Mouse (Mus musculus): ENCODE results near the gene Olfr509. TPM values are rescaled to one million over a fixed set of nuclear protein-coding genes. Genes with fewer than 3 reads are reported as not detected.
"Not testable (repeated sequence)": the region's sequence is repeated elsewhere in the genome, so short reads cannot be mapped to it uniquely, and the experiment has no call there.

Gene Olfr509
- not detected for total RNA-seq (2021)
- long read RNA-seq, experiment 1 = 0 reads
- long read RNA-seq, experiment 2 = 0 reads

DNA sequence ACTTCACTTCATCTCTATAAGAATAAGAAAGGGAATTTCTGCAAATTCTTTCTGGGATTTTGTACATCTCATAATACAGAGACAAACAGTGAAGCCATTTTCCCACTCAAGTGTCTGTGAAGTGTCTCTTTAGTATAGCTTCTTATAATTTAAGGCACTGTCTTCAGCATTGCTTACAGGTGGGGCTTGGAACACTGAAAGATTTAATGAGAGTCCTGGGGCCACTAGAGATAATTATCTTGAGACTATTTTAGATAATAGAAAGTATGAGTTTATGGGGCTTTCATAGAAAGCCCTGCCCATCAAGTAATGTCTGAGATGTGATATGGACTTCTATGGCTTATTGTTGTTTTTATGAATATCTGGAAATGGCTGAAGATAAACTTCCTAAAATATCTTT lies at the start of gene Olfr509:
TSS of gene Olfr509 (minus strand) at position 101 of the 400 bp plus-strand sequence.
- DNase-seq = no peak

- no peak for DNase-seq
Observed at GRCm38 (mm10) chr7:108678886-108679285, 27.2 kb upstream of the Olfr509 start.

GRCm38 (mm10) chr7:108671058-108671457 lies 19.4 kb upstream of the Olfr509 start:
- DNase-seq = no peak

GRCm38 (mm10) chr7:108666118-108666517 lies 14.4 kb upstream of the Olfr509 start, which contains the start of gene Olfr510:
TSS of gene Olfr510 (plus strand) at chr7:108666418.
- no peak for DNase-seq

GRCm38 (mm10) chr7:108662419-108662818 lies 10.7 kb upstream of the Olfr509 start:
- DNase-seq = no peak

DNA sequence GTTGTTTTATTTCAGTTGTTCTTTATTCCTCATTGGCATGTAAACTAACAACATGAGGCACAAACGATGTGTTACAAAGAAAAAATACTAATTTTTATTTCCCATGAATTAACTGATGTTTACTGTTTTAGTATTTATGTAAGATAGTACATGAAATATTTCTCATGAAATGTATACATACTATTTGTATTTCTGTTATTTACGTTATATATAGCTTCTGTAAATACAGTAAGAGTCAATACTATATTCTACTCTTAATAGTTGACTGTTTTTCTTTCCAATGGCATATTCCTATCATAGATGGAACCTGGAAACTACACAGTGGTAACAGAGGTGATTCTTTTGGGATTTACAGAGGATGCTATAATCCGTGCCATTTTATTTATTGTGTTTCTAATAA lies 22.0 kb downstream of the Olfr509 start, which contains the start of gene Olfr508:
TSS of gene Olfr508 (plus strand) at position 301 of the 400 bp plus-strand sequence.
- no peak for DNase-seq

DNA sequence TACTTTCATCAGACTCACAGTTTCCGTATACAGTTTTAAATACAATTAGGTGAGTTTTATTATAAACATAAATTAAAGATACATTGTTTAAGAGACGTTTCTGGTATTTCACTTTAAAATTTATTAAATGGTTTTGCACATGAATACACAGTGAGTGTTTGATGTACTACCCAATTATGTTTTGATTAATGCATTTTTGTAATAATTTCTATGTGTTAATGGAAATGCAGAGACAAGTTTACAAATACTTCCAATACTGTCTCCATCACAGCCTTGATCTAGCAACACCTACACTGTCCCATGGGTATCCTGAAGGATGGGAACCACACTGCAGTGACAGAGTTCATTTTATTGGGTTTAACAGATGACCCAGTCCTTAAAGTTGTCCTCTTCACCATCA lies 30.2 kb downstream of the Olfr509 start, which contains the start of gene Olfr507:
TSS of gene Olfr507 (plus strand) at position 301 of the 400 bp plus-strand sequence.
- no peak for DNase-seq

GRCm38 (mm10) chr7:108616781-108617180 lies 34.9 kb downstream of the Olfr509 start:
- not testable (repeated sequence) for DNase-seq

DNA sequence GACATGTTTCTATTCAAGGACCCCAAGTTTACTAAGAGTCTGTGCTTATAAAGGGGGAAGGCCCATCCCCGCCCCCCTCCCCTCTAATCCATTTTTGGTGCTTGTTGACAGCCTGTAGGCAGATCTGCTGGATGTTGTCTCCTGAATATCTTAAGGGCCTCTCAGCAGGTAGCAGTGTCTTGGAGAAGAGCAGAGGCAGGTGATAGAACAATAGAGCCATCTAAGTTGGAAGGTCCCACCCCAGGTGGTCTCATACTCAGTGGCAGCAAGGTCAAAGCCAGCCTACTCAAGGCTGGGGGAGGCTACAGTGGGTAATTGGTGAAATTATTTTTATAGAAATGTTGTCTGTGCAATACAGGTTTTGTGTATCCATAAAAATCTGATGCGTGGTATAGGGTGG lies 37.6 kb downstream of the Olfr509 start:
- no peak for DNase-seq

DNA sequence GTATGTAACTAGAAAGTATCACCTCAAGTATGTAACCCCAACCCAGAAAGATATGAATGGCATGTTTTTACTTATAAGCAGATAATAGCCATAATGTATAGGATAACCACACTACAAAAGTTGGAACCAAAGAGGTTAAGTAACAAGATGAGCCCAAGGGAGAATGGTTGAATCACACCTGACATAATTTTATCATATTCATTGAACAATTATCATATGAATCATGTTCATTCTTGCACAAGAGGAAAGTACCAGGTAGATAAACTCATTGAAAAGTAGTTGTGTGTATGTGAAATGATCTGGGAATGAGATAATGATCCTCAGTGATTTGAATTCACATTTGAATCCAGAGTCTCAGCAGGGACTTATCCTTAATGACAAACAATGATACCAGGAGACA lies 41.2 kb downstream of the Olfr509 start, which contains the start of gene Olfr506:
TSS of gene Olfr506 (plus strand) at position 301 of the 400 bp plus-strand sequence.
- DNase-seq = no peak

DNA sequence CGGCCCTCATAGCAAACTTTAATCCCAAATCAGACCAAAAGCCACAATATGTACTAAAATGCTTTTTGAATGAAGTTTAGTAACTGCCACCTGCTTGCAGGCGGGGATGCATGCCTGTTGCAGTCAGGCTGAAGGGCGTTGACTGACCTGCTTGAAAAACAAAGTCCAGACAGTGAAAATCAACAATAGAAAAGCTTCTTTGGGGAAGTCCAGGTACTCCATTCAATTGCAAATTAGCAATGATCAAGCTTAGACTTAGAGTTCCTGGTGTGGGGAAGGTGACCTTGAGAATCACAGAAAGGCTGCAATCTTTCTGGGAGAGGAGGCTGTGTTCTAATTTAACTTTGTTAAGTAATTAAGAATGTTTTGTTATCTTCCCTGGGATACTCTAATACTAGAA lies 49.8 kb downstream of the Olfr509 start:
- DNase-seq = not testable (repeated sequence)

Other genes starting within 250 kb of the Olfr509 start
- gene Olfr497, start 231.5 kb downstream of the Olfr509 start, total RNA-seq (2021) = not detected
- gene Olfr498, start 186.6 kb downstream of the Olfr509 start, total RNA-seq (2021) = not detected
- not detected for gene Olfr502, start 126.8 kb downstream of the Olfr509 start, total RNA-seq (2021)
- gene Olfr503, start 107.4 kb downstream of the Olfr509 start, total RNA-seq (2021) = not detected
- not detected for gene Olfr504, start 86.1 kb downstream of the Olfr509 start, total RNA-seq (2021)
- not detected for gene Olfr506, start 41.1 kb downstream of the Olfr509 start, total RNA-seq (2021)
- not detected for gene Olfr507, start 30.1 kb downstream of the Olfr509 start, total RNA-seq (2021)
- gene Olfr508, start 21.9 kb downstream of the Olfr509 start, total RNA-seq (2021) = not detected
- not detected for gene Olfr510, start 14.5 kb upstream of the Olfr509 start, total RNA-seq (2021)
- gene Olfr512, start 61.4 kb upstream of the Olfr509 start, total RNA-seq (2021) = not detected
- not detected for gene Olfr513, start 99.1 kb upstream of the Olfr509 start, total RNA-seq (2021)
- not detected for gene Olfr514, start 174.1 kb upstream of the Olfr509 start, total RNA-seq (2021)
- gene Olfr516, start 198.6 kb upstream of the Olfr509 start, total RNA-seq (2021) = not detected
- not detected for gene Olfr517, start 220.5 kb upstream of the Olfr509 start, total RNA-seq (2021)
- not detected for gene Olfr518, start 233.1 kb upstream of the Olfr509 start, total RNA-seq (2021)
- not detected for gene Olfr519, start 242.5 kb upstream of the Olfr509 start, total RNA-seq (2021)